Mouse (Mus musculus) urinary bladder, postnatal 36 days (tissue): Measurements from ENCODE around the gene Gm20812.
"Not testable (repeated sequence)": the region's sequence is repeated elsewhere in the genome, so short reads cannot be mapped to it uniquely, and the experiment has no call there.

ENCODE experiments used
- DNase-seq, 2 experiments: peaks; one replicate each; pipeline ENCODE4 v3.0.0; 2022; ENCODE audit warnings: low spot score in 2 of 2, mixed read lengths in 1 of 2

The Gm20812 gene

DNA sequence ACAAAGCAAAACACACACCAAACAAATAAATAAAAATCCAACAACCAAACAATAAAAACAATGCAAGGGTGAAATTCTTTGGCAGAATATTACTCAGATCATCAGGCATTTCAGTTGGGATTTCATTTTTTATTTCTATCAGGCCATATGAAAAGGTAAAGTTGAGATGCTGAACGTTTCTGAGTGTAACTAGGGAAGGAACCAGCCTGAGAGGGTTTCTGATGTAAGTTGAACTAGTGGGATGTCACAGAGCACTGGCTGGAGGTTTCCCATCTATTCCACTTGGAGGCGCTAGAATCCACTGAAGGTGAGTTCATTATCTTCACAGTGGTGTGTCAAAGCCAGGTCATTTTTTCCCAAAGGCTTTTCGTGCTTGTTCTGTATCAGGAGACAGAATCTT, at the start of gene Gm20812:
Gene Gm20812 (plus strand): TSS at position 301 of the 400 bp plus-strand sequence.
- DNase-seq, result not testable (repeated sequence)
